Mouse (Mus musculus) bone marrow, adult 2 months (tissue): Measurements from ENCODE around the gene Olfr102.

Experiments used
- CTCF ChIP-seq: fragments of 200-500 bp; IDR thresholded peaks from 2 replicates; pipeline ENCODE4 v1.5.1; 2011; ENCODE audit warnings: low read length, control low read depth; ENCODE audit not compliant: control insufficient read depth, insufficient read depth
- POLR2A ChIP-seq: fragments of 200-500 bp; IDR thresholded peaks from 2 replicates; pipeline ENCODE4 v1.6.1; 2011; ENCODE audit warnings: low read depth, mild to moderate bottlenecking, control low read depth, low read length, borderline replicate concordance; ENCODE audit not compliant: control insufficient read depth

DNA sequence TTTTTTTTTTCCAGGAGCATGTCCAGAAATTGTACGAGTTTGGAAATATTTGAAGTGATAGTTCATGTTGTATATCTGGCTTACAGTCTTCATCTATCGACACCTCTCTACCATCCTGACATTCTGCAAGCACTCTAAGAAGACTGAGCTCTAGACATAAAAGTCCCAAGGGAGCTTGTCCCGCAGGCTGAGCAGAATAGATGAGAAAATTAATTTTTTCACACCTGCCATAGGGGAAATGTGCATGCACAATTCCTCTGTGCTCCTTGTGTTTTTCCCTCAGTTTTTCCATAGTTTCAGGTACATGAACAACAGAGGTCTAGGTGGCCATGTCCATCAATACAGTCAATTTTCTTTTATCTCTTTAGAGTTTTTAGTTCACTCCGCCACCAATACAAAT, 12.6 kb downstream of the Olfr102 start, which contains the start of gene Olfr101:
- TF ChIP-seq POLR2A (no peak), CTCF (no peak)
